Mouse (Mus musculus): ENCODE data around the gene Hoxb8. TPM values are rescaled to one million over a fixed set of nuclear protein-coding genes. Genes with fewer than 3 reads are reported as not detected.

Hoxb8 gene
- polyA plus RNA-seq, 1 experiment from 2014 or later = not detected

DNA sequence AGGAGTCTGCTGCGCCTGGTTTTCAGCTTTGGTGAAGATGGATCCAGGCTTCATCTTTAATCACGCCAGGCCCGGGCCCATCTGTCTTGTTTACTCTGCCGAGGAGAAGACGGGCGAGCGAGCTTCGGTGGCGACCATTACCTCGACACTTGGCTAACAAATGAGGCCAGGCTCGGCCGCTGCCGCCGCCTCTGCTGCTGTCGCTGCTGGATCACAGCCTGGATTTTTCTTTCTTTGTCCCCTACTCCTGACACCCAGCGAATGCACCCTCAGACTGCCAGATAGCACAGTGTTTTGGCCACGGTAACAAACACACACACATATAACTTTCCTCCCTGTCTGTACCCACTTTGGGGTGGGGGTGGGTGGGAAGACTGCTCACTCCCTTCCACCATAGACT lies 39.0 kb downstream of the Hoxb8 start:
- DNase-seq (no peak), ATAC-seq (ENCODE audit: low FRiP score, low TSS enrichment) (no peak)
- Histone ChIP-seq H3K9ac (replicated peaks; ENCODE audit: low read length) (no peak overlapping the region), H3K27me3 (ENCODE audit: control insufficient read depth, insufficient read depth, low read length) (peaks cover 100% of the 10 kb centered on the region), H3K4me2 (ENCODE audit: low read length) (no peak overlapping the region), H3K27ac (replicated peaks; ENCODE audit: low read depth, low read length) (no peak overlapping the region), H3K4me1 (ENCODE audit: control insufficient read depth, insufficient read depth, low read length) (no peaks in the 10 kb centered on the region), H3K4me3 (replicated peaks; ENCODE audit: low read depth, low read length) (no peak overlapping the region), H3K9me3 (ENCODE audit: control insufficient read depth, low read length) (no peaks in the 10 kb centered on the region), H3K36me3 (ENCODE audit: control insufficient read depth, insufficient read depth, low read length) (no peaks in the 10 kb centered on the region)
- WGBS = 0% methylated on average over 17 of the region's 17 CpGs

DNA sequence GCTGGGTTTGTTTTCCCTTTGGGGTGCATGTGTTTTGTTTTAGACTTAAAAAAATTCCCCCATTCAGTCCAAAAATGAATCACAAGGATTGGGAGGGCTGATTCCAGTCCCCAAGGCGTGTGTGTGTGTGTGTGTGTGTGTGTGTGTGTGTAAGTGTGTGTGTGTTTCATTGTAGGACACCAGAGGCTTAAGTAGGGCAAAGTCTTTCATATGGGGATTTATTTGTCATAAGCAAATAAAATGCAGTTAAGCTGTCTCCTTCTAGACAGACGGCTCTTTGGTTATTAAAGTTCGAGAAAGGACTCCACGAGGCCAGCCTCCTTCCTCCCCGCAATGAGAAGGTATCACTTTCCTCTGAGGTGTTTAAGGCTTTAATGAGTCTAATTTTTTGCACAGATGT lies 40.1 kb downstream of the Hoxb8 start:
- Histone ChIP-seq H3K9ac (replicated peaks; ENCODE audit: low read length) (no peak overlapping the region), H3K4me1 (ENCODE audit: control insufficient read depth, insufficient read depth, low read length) (no peaks in the 10 kb centered on the region), H3K27ac (replicated peaks; ENCODE audit: low read depth, low read length) (no peak overlapping the region), H3K4me3 (replicated peaks; ENCODE audit: low read depth, low read length) (no peak overlapping the region), H3K27me3 (ENCODE audit: control insufficient read depth, insufficient read depth, low read length) (peaks cover 99% of the 10 kb centered on the region), H3K36me3 (ENCODE audit: control insufficient read depth, insufficient read depth, low read length) (no peaks in the 10 kb centered on the region), H3K4me2 (ENCODE audit: low read length) (no peak overlapping the region), H3K9me3 (ENCODE audit: control insufficient read depth, low read length) (no peaks in the 10 kb centered on the region)
- DNase-seq (no peak), ATAC-seq (ENCODE audit: low FRiP score, low TSS enrichment) (no peak)
- WGBS = 7% methylated on average over 5 of the region's 5 CpGs

DNA sequence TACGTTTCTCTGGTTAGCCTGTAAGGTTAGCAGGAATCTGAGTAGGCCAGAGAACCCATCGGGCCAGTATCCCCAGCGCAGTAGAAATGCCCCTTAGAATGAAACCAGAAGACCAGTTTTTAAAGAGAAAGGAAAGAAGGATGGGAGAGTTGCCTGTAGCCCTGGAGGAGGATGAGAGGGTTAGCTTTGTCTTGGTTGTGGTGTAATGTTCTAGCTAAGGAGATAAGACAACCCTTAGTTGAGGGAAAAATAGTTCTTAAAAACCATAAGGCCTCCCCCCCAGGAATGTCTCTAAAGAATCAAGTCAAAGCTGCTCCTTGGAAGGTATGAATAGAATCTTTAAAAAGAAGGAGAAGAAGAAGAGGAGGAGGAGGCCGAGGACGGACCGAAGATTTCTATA lies 41.0 kb downstream of the Hoxb8 start:
- DNase-seq (no peak), ATAC-seq (ENCODE audit: low FRiP score, low TSS enrichment) (no peak)
- H3K36me3 ChIP-seq (ENCODE audit: control insufficient read depth, insufficient read depth, low read length) = no peaks in the 10 kb centered on the region
- H3K9me3 ChIP-seq (ENCODE audit: control insufficient read depth, low read length) = no peaks in the 10 kb centered on the region
- H3K4me2 ChIP-seq (ENCODE audit: low read length) = no peak overlapping the region
- no peaks in the 10 kb centered on the region for H3K4me1 ChIP-seq (ENCODE audit: control insufficient read depth, insufficient read depth, low read length)
- no peak overlapping the region for H3K4me3 ChIP-seq (replicated peaks; ENCODE audit: low read depth, low read length)
- 4% methylated on average over 6 of the region's 6 CpGs for WGBS
- H3K27me3 ChIP-seq (ENCODE audit: control insufficient read depth, insufficient read depth, low read length) = peaks cover 99% of the 10 kb centered on the region
- no peak overlapping the region for H3K27ac ChIP-seq (replicated peaks; ENCODE audit: low read depth, low read length)
- H3K9ac ChIP-seq (replicated peaks; ENCODE audit: low read length) = no peak overlapping the region

DNA sequence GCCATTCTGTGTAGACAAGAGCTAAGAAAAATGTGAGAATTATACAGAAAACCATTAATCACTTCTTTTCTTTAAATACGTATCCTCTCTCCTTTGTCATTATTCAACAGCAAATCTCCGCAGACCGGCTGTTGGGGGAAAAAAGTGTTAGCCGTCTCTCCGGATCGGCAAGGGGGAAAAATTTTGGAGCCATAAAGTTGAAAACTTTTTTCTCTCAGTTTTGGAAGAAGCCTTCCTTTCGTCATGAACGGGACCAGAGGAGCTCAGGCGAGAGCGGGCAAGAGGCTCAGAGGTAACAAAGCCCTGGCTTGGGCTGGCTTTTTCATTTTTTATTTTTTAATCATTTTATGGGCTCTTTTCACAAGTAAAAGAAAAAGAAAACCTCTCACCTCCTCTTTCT lies 41.4 kb downstream of the Hoxb8 start, which contains the start of gene Hoxb3:
Gene Hoxb3 (plus strand): TSS at position 173 of the 400 bp plus-strand sequence.
- ATAC-seq (ENCODE audit: low FRiP score, low TSS enrichment) = no peak
- 1% methylated on average over 10 of the region's 10 CpGs for WGBS
- H3K4me2 ChIP-seq (ENCODE audit: low read length) = no peak within 1 kb of the TSS
- H3K36me3 ChIP-seq (ENCODE audit: control insufficient read depth, insufficient read depth, low read length) = no peaks in the 10 kb centered on the region
- no peaks in the 10 kb centered on the region for H3K9me3 ChIP-seq (ENCODE audit: control insufficient read depth, low read length)
- no peak for DNase-seq
- peaks cover 99% of the 10 kb centered on the region for H3K27me3 ChIP-seq (ENCODE audit: control insufficient read depth, insufficient read depth, low read length)
- no peak within 1 kb of the TSS for H3K4me3 ChIP-seq (replicated peaks; ENCODE audit: low read depth, low read length)
- no peak within 1 kb of the TSS for H3K9ac ChIP-seq (replicated peaks; ENCODE audit: low read length)
- H3K27ac ChIP-seq (replicated peaks; ENCODE audit: low read depth, low read length) = no peak within 1 kb of the TSS
- H3K4me1 ChIP-seq (ENCODE audit: control insufficient read depth, insufficient read depth, low read length) = no peaks in the 10 kb centered on the region

DNA sequence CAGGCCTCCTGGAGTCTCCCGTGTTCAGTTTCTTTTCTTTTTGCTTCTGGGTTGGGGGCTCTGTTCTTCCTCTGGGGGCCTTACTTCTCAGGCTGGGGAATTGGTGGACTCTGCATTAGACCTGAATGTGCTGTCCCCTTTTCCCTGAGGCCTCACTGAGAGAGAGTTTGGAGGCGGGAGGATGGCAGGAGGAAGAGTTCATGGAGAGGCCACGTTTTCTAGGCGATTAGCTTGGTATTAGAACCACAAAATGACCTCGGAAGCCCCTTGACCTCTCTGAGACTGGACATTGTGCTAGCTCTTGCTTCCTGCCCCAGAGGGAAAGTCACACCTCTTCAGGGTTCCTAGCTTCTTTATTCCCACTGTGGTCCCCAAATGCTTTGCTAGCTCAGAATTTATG lies 42.4 kb downstream of the Hoxb8 start:
- ATAC-seq (ENCODE audit: low FRiP score, low TSS enrichment) (no peak), DNase-seq (no peak)
- no peak overlapping the region for H3K9ac ChIP-seq (replicated peaks; ENCODE audit: low read length)
- H3K36me3 ChIP-seq (ENCODE audit: control insufficient read depth, insufficient read depth, low read length) = no peaks in the 10 kb centered on the region
- H3K4me1 ChIP-seq (ENCODE audit: control insufficient read depth, insufficient read depth, low read length) = no peaks in the 10 kb centered on the region
- H3K27me3 ChIP-seq (ENCODE audit: control insufficient read depth, insufficient read depth, low read length) = peaks cover 99% of the 10 kb centered on the region
- H3K4me2 ChIP-seq (ENCODE audit: low read length) = no peak overlapping the region
- 0% methylated on average over 5 of the region's 5 CpGs for WGBS
- no peaks in the 10 kb centered on the region for H3K9me3 ChIP-seq (ENCODE audit: control insufficient read depth, low read length)
- H3K4me3 ChIP-seq (replicated peaks; ENCODE audit: low read depth, low read length) = no peak overlapping the region
- H3K27ac ChIP-seq (replicated peaks; ENCODE audit: low read depth, low read length) = no peak overlapping the region

DNA sequence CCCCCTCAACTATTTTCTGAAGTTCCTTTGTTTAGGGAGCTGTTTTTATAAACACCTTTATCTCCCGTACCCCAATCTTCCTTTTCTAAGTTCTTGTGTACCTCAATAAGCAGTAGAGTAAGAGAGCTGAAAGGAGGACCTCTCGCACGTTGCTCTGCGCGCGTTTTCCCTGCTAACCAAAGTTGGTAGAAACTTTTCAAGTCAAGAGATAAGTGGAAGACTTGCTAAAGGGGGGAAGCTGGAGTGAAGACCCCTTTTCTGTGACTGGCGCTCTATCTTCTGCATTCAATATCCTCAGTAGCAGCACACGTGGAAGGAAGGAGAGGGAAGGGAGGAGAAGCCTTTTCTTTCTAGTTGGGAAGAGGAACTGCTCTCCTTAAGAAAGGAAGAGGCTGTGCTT lies 43.3 kb downstream of the Hoxb8 start:
- H3K27ac ChIP-seq (replicated peaks; ENCODE audit: low read depth, low read length) = no peak overlapping the region
- no peak overlapping the region for H3K4me3 ChIP-seq (replicated peaks; ENCODE audit: low read depth, low read length)
- DNase-seq (no peak), ATAC-seq (ENCODE audit: low FRiP score, low TSS enrichment) (no peak)
- 4% methylated on average over 8 of the region's 8 CpGs for WGBS
- no peak overlapping the region for H3K4me2 ChIP-seq (ENCODE audit: low read length)
- H3K9me3 ChIP-seq (ENCODE audit: control insufficient read depth, low read length) = no peaks in the 10 kb centered on the region
- H3K36me3 ChIP-seq (ENCODE audit: control insufficient read depth, insufficient read depth, low read length) = no peaks in the 10 kb centered on the region
- H3K9ac ChIP-seq (replicated peaks; ENCODE audit: low read length) = no peak overlapping the region
- H3K27me3 ChIP-seq (ENCODE audit: control insufficient read depth, insufficient read depth, low read length) = peaks cover 99% of the 10 kb centered on the region
- no peaks in the 10 kb centered on the region for H3K4me1 ChIP-seq (ENCODE audit: control insufficient read depth, insufficient read depth, low read length)

DNA sequence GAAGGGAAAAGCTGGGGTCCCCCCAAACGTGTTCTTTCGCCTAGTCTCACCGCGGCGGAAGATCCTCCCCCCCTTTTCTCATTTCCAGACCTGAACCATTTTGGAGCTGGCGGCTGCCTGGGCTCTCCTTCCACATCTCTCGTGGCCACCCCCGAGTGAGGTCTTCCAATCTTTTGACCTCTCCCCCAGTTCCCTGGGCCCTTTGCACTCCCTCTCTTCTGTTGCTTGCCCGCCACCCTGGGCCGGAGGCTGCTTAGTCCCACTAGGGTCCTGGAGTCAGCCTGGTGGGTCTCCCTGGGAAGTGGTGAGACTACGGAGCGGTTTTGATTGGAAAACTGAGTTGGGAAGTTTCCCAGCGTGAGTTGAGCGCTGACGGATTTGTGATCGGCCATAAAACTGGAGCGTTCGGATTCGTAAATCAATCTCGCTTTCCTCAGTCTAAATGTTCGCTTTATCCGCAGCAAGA lies 44.1 kb downstream of the Hoxb8 start:
- Histone ChIP-seq H3K9me3 (ENCODE audit: control insufficient read depth, low read length) (no peaks in the 10 kb centered on the region), H3K4me1 (ENCODE audit: control insufficient read depth, insufficient read depth, low read length) (no peaks in the 10 kb centered on the region), H3K27me3 (ENCODE audit: control insufficient read depth, insufficient read depth, low read length) (peaks cover 99% of the 10 kb centered on the region), H3K4me2 (ENCODE audit: low read length) (no peak overlapping the region), H3K4me3 (replicated peaks; ENCODE audit: low read depth, low read length) (no peak overlapping the region), H3K27ac (replicated peaks; ENCODE audit: low read depth, low read length) (no peak overlapping the region), H3K9ac (replicated peaks; ENCODE audit: low read length) (no peak overlapping the region), H3K36me3 (ENCODE audit: control insufficient read depth, insufficient read depth, low read length) (no peaks in the 10 kb centered on the region)
- no peak for DNase-seq
- ATAC-seq (ENCODE audit: low FRiP score, low TSS enrichment) = no peak
- WGBS = 2% methylated on average over 22 of the region's 22 CpGs

DNA sequence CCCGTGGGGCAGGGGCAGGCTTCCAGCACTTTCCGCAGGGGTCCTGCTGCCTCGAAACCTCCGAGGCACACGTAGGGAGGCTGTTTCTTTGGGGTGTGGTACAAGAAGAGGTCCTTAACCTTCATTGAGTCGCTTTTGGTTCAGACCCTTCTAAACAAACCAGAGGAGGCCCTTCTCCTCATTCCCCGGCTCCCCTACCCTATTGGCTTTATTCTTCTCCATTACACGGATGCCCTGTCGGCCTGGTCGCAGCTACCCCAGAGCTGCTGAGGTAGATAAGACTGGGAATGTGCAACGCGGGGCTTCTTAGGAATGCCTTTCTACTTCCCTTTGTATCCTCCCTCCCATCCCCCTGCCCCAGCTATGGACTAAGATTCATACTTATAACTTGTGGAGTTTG lies 45.0 kb downstream of the Hoxb8 start:
- no peaks in the 10 kb centered on the region for H3K4me1 ChIP-seq (ENCODE audit: control insufficient read depth, insufficient read depth, low read length)
- 2% methylated on average over 12 of the region's 12 CpGs for WGBS
- DNase-seq (no peak), ATAC-seq (ENCODE audit: low FRiP score, low TSS enrichment) (no peak)
- H3K27ac ChIP-seq (replicated peaks; ENCODE audit: low read depth, low read length) = no peak overlapping the region
- H3K4me3 ChIP-seq (replicated peaks; ENCODE audit: low read depth, low read length) = no peak overlapping the region
- H3K36me3 ChIP-seq (ENCODE audit: control insufficient read depth, insufficient read depth, low read length) = no peaks in the 10 kb centered on the region
- H3K9me3 ChIP-seq (ENCODE audit: control insufficient read depth, low read length) = no peaks in the 10 kb centered on the region
- no peak overlapping the region for H3K9ac ChIP-seq (replicated peaks; ENCODE audit: low read length)
- peaks cover 99% of the 10 kb centered on the region for H3K27me3 ChIP-seq (ENCODE audit: control insufficient read depth, insufficient read depth, low read length)
- no peak overlapping the region for H3K4me2 ChIP-seq (ENCODE audit: low read length)

DNA sequence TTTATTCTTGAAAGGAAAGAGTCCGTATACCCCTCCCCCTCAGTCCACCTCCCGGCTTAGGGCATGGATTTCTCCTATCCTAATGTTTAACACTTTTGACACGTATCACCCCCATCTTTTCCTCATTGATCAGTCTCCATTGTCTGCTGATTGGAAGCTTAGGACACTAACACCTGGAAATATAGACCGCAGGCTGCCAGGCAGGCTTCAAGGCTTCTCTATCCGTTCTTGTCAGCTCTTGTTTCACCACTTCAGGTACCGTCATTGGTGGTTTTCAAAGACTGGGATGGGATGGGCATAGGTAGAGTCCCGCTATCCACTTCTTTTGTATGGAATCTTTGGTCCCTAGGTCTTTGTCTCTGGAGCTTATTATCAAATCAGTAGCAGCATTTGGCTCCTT lies 45.4 kb downstream of the Hoxb8 start:
- Histone ChIP-seq H3K27me3 (ENCODE audit: control insufficient read depth, insufficient read depth, low read length) (peaks cover 99% of the 10 kb centered on the region), H3K9ac (replicated peaks; ENCODE audit: low read length) (no peak overlapping the region), H3K27ac (replicated peaks; ENCODE audit: low read depth, low read length) (no peak overlapping the region), H3K9me3 (ENCODE audit: control insufficient read depth, low read length) (no peaks in the 10 kb centered on the region), H3K4me3 (replicated peaks; ENCODE audit: low read depth, low read length) (no peak overlapping the region), H3K36me3 (ENCODE audit: control insufficient read depth, insufficient read depth, low read length) (no peaks in the 10 kb centered on the region), H3K4me2 (ENCODE audit: low read length) (no peak overlapping the region), H3K4me1 (ENCODE audit: control insufficient read depth, insufficient read depth, low read length) (no peaks in the 10 kb centered on the region)
- ATAC-seq (ENCODE audit: low FRiP score, low TSS enrichment) (no peak), DNase-seq (no peak)
- 1% methylated on average over 7 of the region's 7 CpGs for WGBS
